Mouse (Mus musculus) splenic B cell, adult 2 months (primary cell): ENCODE measurements around the gene Bcat2.

ENCODE experiments used
- DNase-seq: peaks from one replicate; pipeline ENCODE4 v3.0.0-alpha.2; 2011; ENCODE audit warnings: low read depth, low spot score
- H3K27me3 ChIP-seq: 2 replicates; pipeline ENCODE4 v1.6.1; 2012; ENCODE audit warnings: mild to moderate bottlenecking, low read length, moderate library complexity, mixed read lengths; ENCODE audit not compliant: control insufficient read depth, poor library complexity, insufficient read depth, severe bottlenecking
- H3K36me3 ChIP-seq: 2 replicates; pipeline ENCODE4 v1.6.1; 2012; ENCODE audit warnings: mild to moderate bottlenecking, low read length, moderate library complexity, mixed read lengths; ENCODE audit not compliant: control insufficient read depth, poor library complexity, insufficient read depth, severe bottlenecking

Gene Bcat2

GRCm38 (mm10) chr7:45537602-45538001 lies 32.4 kb upstream of the Bcat2 start:
- no peaks in the 10 kb centered on the region for H3K36me3 ChIP-seq
- no peaks in the 10 kb centered on the region for H3K27me3 ChIP-seq
- DNase-seq, result no peak

GRCm38 (mm10) chr7:45538163-45539041 lies 31.6 kb upstream of the Bcat2 start:
- Histone ChIP-seq H3K27me3 (no peaks in the 10 kb centered on the region), H3K36me3 (no peaks in the 10 kb centered on the region)
- DNase-seq, result no peak

GRCm38 (mm10) chr7:45539095-45539494 lies 30.9 kb upstream of the Bcat2 start:
- no peak for DNase-seq
- H3K36me3 ChIP-seq, result no peaks in the 10 kb centered on the region
- no peaks in the 10 kb centered on the region for H3K27me3 ChIP-seq

GRCm38 (mm10) chr7:45540213-45540612 lies 29.7 kb upstream of the Bcat2 start:
- H3K27me3 ChIP-seq, result no peaks in the 10 kb centered on the region
- no peaks in the 10 kb centered on the region for H3K36me3 ChIP-seq
- DNase-seq, result no peak

- Histone ChIP-seq H3K27me3 (no peaks in the 10 kb centered on the region), H3K36me3 (no peaks in the 10 kb centered on the region)
- no peak for DNase-seq
Observed at GRCm38 (mm10) chr7:45544525-45544924, 25.4 kb upstream of the Bcat2 start.

GRCm38 (mm10) chr7:45549641-45550436 lies 20.1 kb upstream of the Bcat2 start:
- H3K36me3 ChIP-seq, result no peaks in the 10 kb centered on the region
- no peaks in the 10 kb centered on the region; the same call in 1 of the 2 replicates for H3K27me3 ChIP-seq
- no peak for DNase-seq

GRCm38 (mm10) chr7:45550821-45551511 lies 19.0 kb upstream of the Bcat2 start:
- DNase-seq, result no peak
- Histone ChIP-seq H3K27me3 (no peaks in the 10 kb centered on the region; the same call in 1 of the 2 replicates), H3K36me3 (no peaks in the 10 kb centered on the region)

GRCm38 (mm10) chr7:45551512-45551883 lies 18.5 kb upstream of the Bcat2 start:
- no peaks in the 10 kb centered on the region for H3K36me3 ChIP-seq
- H3K27me3 ChIP-seq, result no peaks in the 10 kb centered on the region; the same call in 1 of the 2 replicates
- no peak for DNase-seq

- Histone ChIP-seq H3K27me3 (no peaks in the 10 kb centered on the region; the same call in 1 of the 2 replicates), H3K36me3 (no peaks in the 10 kb centered on the region)
- DNase-seq, result no peak
Observed at GRCm38 (mm10) chr7:45553519-45553918, 16.4 kb upstream of the Bcat2 start.

- Histone ChIP-seq H3K27me3 (no peaks in the 10 kb centered on the region; the same call in 1 of the 2 replicates), H3K36me3 (no peaks in the 10 kb centered on the region)
- DNase-seq, result no peak
Observed at GRCm38 (mm10) chr7:45553990-45554389, 16.0 kb upstream of the Bcat2 start.

- H3K27me3 ChIP-seq, result no peaks in the 10 kb centered on the region; the same call in 1 of the 2 replicates
- no peaks in the 10 kb centered on the region for H3K36me3 ChIP-seq
- no peak for DNase-seq
Observed at GRCm38 (mm10) chr7:45554744-45555143, 15.2 kb upstream of the Bcat2 start, which contains the start of gene Hsd17b14. TSS of gene Hsd17b14 (plus strand) at chr7:45554893.

GRCm38 (mm10) chr7:45555787-45556186 lies 14.2 kb upstream of the Bcat2 start:
- peak; percentile 88 for DNase-seq
- no peaks in the 10 kb centered on the region for H3K36me3 ChIP-seq
- H3K27me3 ChIP-seq, result no peaks in the 10 kb centered on the region; the same call in 1 of the 2 replicates

- Histone ChIP-seq H3K36me3 (no peaks in the 10 kb centered on the region), H3K27me3 (no peaks in the 10 kb centered on the region)
- DNase-seq, result no peak
Observed at GRCm38 (mm10) chr7:45558907-45559306, 11.0 kb upstream of the Bcat2 start.

GRCm38 (mm10) chr7:45560241-45560640 lies 9.7 kb upstream of the Bcat2 start:
- no peaks in the 10 kb centered on the region for H3K36me3 ChIP-seq
- no peaks in the 10 kb centered on the region for H3K27me3 ChIP-seq
- no peak for DNase-seq
